Mouse (Mus musculus) ES-Bruce4 (cell line): Measurements from ENCODE around the gene Lpin2. TPM values are rescaled to one million over a fixed set of nuclear protein-coding genes. Genes with fewer than 3 reads are reported as not detected.

Experiments
- H3K27ac ChIP-seq: 2 replicates; pipeline ENCODE4 v1.5.1; 2012; ENCODE audit warnings: low read length, inconsistent platforms; ENCODE audit not compliant: insufficient read depth
- H3K27me3 ChIP-seq: 2 replicates; pipeline ENCODE4 v1.6.1; 2012; ENCODE audit warnings: mild to moderate bottlenecking, low read length, inconsistent platforms; ENCODE audit not compliant: control insufficient read depth, poor library complexity, insufficient read depth, severe bottlenecking
- H3K36me3 ChIP-seq: 2 replicates; pipeline ENCODE4 v1.6.1; 2012; ENCODE audit warnings: inconsistent platforms, mild to moderate bottlenecking, low read length, moderate library complexity; ENCODE audit not compliant: control insufficient read depth, poor library complexity, insufficient read depth, severe bottlenecking
- H3K4me1 ChIP-seq: one replicate; pipeline ENCODE4 v1.8.1; 2011; ENCODE audit warnings: low read length; ENCODE audit not compliant: control insufficient read depth, insufficient read depth
- H3K4me3 ChIP-seq: 2 replicates; pipeline ENCODE4 v1.5.1; 2011; ENCODE audit warnings: low read depth, mild to moderate bottlenecking, low read length
- H3K9ac ChIP-seq: 2 replicates; pipeline ENCODE4 v1.6.1; 2012; ENCODE audit warnings: low read depth, mild to moderate bottlenecking, inconsistent platforms; ENCODE audit not compliant: poor library complexity, severe bottlenecking
- H3K9me3 ChIP-seq: replicated peaks from 2 replicates; pipeline ENCODE4 v1.6.1; 2012; ENCODE audit warnings: mild to moderate bottlenecking, low read length, inconsistent platforms; ENCODE audit not compliant: control insufficient read depth, poor library complexity, insufficient read depth, severe bottlenecking
- CTCF ChIP-seq: IDR thresholded peaks from one replicate; pipeline ENCODE4 v1.8.1; 2011; ENCODE audit warnings: low read depth, low read length
- EP300 ChIP-seq: IDR thresholded peaks from 2 replicates; pipeline ENCODE4 v1.6.1; 2011; ENCODE audit warnings: low read depth, low read length; ENCODE audit not compliant: insufficient read depth
- POLR2A ChIP-seq: IDR thresholded peaks from one replicate; pipeline ENCODE4 v1.8.1; 2011; ENCODE audit warnings: low read length; ENCODE audit not compliant: insufficient read depth
- polyA plus RNA-seq: library from polyadenylated mRNA; stranded (reverse); fragments of >200 nt; gene quantifications from 2 replicates; pipeline ENCODE4 v1.2.4, GENCODE M21; 2011; ENCODE audit warnings: low read depth; ENCODE audit not compliant: missing spikeins, insufficient read depth, insufficient read length

Gene Lpin2
- polyA plus RNA-seq, 1 experiment = 19.2 TPM

- Histone ChIP-seq H3K27me3 (no peaks in the 10 kb centered on the region), H3K27ac (no peak overlapping the region), H3K9ac (no peak overlapping the region), H3K4me3 (no peak overlapping the region), H3K9me3 (no peaks in the 10 kb centered on the region), H3K36me3 (no peaks in the 10 kb centered on the region), H3K4me1 (no peaks in the 10 kb centered on the region)
- TF ChIP-seq CTCF (no peak), POLR2A (no peak), EP300 (no peak)
These were observed 46.3 kb downstream of the Lpin2 start for GRCm38 (mm10) chr17:71228651-71229050.

- Histone ChIP-seq H3K27ac (no peak overlapping the region), H3K4me3 (no peak overlapping the region), H3K9ac (no peak overlapping the region), H3K9me3 (no peaks in the 10 kb centered on the region), H3K36me3 (no peaks in the 10 kb centered on the region), H3K4me1 (no peaks in the 10 kb centered on the region), H3K27me3 (no peaks in the 10 kb centered on the region)
- TF ChIP-seq EP300 = no peak
- TF ChIP-seq CTCF = no peak
- no peak for TF ChIP-seq POLR2A
These were observed 47.8 kb downstream of the Lpin2 start for GRCm38 (mm10) chr17:71230108-71230709.

GRCm38 (mm10) chr17:71231998-71232397 lies 49.6 kb downstream of the Lpin2 start:
- no peaks in the 10 kb centered on the region for H3K9me3 ChIP-seq
- TF ChIP-seq POLR2A = no peak
- TF ChIP-seq CTCF = no peak
- no peak for TF ChIP-seq EP300
- H3K36me3 ChIP-seq = no peaks in the 10 kb centered on the region
- no peak overlapping the region for H3K27ac ChIP-seq
- no peaks in the 10 kb centered on the region for H3K4me1 ChIP-seq
- no peak overlapping the region for H3K9ac ChIP-seq
- no peak overlapping the region for H3K4me3 ChIP-seq
- H3K27me3 ChIP-seq = no peaks in the 10 kb centered on the region

GRCm38 (mm10) chr17:71233210-71233609 lies 50.9 kb downstream of the Lpin2 start:
- no peaks in the 10 kb centered on the region for H3K27me3 ChIP-seq
- H3K9me3 ChIP-seq = no peaks in the 10 kb centered on the region
- H3K36me3 ChIP-seq = no peaks in the 10 kb centered on the region
- no peak overlapping the region for H3K27ac ChIP-seq
- H3K4me1 ChIP-seq = no peaks in the 10 kb centered on the region
- H3K9ac ChIP-seq = no peak overlapping the region
- TF ChIP-seq POLR2A (no peak), EP300 (no peak)
- no peak overlapping the region for H3K4me3 ChIP-seq

GRCm38 (mm10) chr17:71234041-71234594 lies 51.8 kb downstream of the Lpin2 start:
- H3K27me3 ChIP-seq = no peaks in the 10 kb centered on the region
- no peak overlapping the region for H3K9ac ChIP-seq
- H3K9me3 ChIP-seq = no peaks in the 10 kb centered on the region
- no peak overlapping the region for H3K27ac ChIP-seq
- no peaks in the 10 kb centered on the region for H3K4me1 ChIP-seq
- TF ChIP-seq POLR2A (no peak), CTCF (no peak), EP300 (no peak)
- H3K36me3 ChIP-seq = 0 out of 2 replicates have a peak, but pooled peaks cover 3% of the 10 kb centered on the region
- H3K4me3 ChIP-seq = no peak overlapping the region

- Histone ChIP-seq H3K9ac (no peak overlapping the region), H3K4me1 (no peaks in the 10 kb centered on the region), H3K9me3 (no peaks in the 10 kb centered on the region), H3K27me3 (no peaks in the 10 kb centered on the region), H3K4me3 (no peak overlapping the region), H3K36me3 (0 out of 2 replicates have a peak, but pooled peaks cover 3% of the 10 kb centered on the region), H3K27ac (no peak overlapping the region)
- TF ChIP-seq POLR2A (no peak), CTCF (no peak), EP300 (no peak)
These were observed 53.0 kb downstream of the Lpin2 start for GRCm38 (mm10) chr17:71235229-71235958.
